Mouse (Mus musculus) CH12.LX (cell line): ENCODE results near the gene Prss21. TPM values are rescaled to one million over a fixed set of nuclear protein-coding genes. Genes with fewer than 3 reads are reported as not detected.
"Not testable (repeated sequence)": the region's sequence is repeated elsewhere in the genome, so short reads cannot be mapped to it uniquely, and the experiment has no call there.

Experiments
- DNase-seq: peaks from one replicate; pipeline ENCODE4 v3.0.0-alpha.2; 2013; ENCODE audit errors: extremely low read depth
- H3K27ac ChIP-seq: 2 replicates; pipeline ENCODE4 v1.5.1; 2012; ENCODE audit warnings: low read depth, mild to moderate bottlenecking, control low read depth, moderate library complexity; ENCODE audit not compliant: insufficient read depth
- H3K27me3 ChIP-seq: replicated peaks from 2 replicates; pipeline ENCODE3; 2012; ENCODE audit warnings: inconsistent platforms
- H3K36me3 ChIP-seq, 2 experiments: replicated peaks in 1 of 2; 2 replicates each; pipeline versions ENCODE3 to v1.6.1; 2012; ENCODE audit warnings: inconsistent platforms in 1 of 2, low read length in 1 of 2, mild to moderate bottlenecking in 1 of 2, mixed read lengths in 1 of 2, moderate library complexity in 1 of 2; ENCODE audit not compliant: control insufficient read depth in 1 of 2, insufficient read depth in 1 of 2
- H3K4me1 ChIP-seq, 2 experiments: 2 replicates each; pipeline ENCODE4 v1.6.1; 2012; ENCODE audit warnings: inconsistent platforms in 1 of 2, moderate library complexity in 1 of 2; ENCODE audit not compliant: insufficient read depth in 2 of 2, control insufficient read depth in 1 of 2
- H3K4me2 ChIP-seq: 2 replicates; pipeline ENCODE4 v1.6.1; 2012; ENCODE audit warnings: low read depth, mild to moderate bottlenecking, control low read depth; ENCODE audit not compliant: poor library complexity, insufficient read depth, severe bottlenecking
- H3K4me3 ChIP-seq, 3 experiments: fragments of 150-350 bp in 1 of 3; sonication (generic) in 1 of 3; replicated peaks in 1 of 3; 2 replicates each; pipeline versions ENCODE3 to v1.5.1; 2011 to 2012; ENCODE audit warnings: low read depth in 2 of 3, low read length in 2 of 3, mild to moderate bottlenecking in 2 of 3, moderate library complexity in 2 of 3, control low read depth in 1 of 3, improper control_type of control experiment in 1 of 3, inconsistent platforms in 1 of 3, mixed read lengths in 1 of 3; ENCODE audit not compliant: poor library complexity in 1 of 3
- H3K79me2 ChIP-seq: replicated peaks from 2 replicates; pipeline ENCODE4 v1.6.1; 2012; ENCODE audit warnings: mild to moderate bottlenecking, moderate library complexity; ENCODE audit not compliant: control insufficient read depth, poor library complexity, insufficient read depth, severe bottlenecking; ENCODE audit errors: extremely low read depth
- H3K9ac ChIP-seq: 2 replicates; pipeline ENCODE4 v1.6.1; 2012; ENCODE audit warnings: low read depth, mild to moderate bottlenecking, control low read depth, moderate library complexity; ENCODE audit not compliant: insufficient read depth
- H3K9me3 ChIP-seq: replicated peaks from 2 replicates; pipeline ENCODE3; 2012; ENCODE audit warnings: low read length, inconsistent platforms, mixed read lengths
- dilution Hi-C: fragments of 300-500 bp; cut with MboI; formaldehyde crosslinking; loops from 2 replicates; pipeline ENCODE4 v1.14.3; 2020; ENCODE audit warnings: low sequenced_read_pairs; ENCODE audit not compliant: extremely low pct_unique_long_range_greater_than_20kb, extremely low pct_ligation_motif_present
- in situ Hi-C: fragments of 300-500 bp; cut with MboI; formaldehyde crosslinking; loops from 3 replicates; pipeline ENCODE4 v1.14.3; 2019; ENCODE audit warnings: low sequenced_read_pairs, low pct_ligation_motif_present, low pct_unique_long_range_greater_than_20kb, mixed read lengths
- polyA plus RNA-seq: library from polyadenylated mRNA; unstranded; fragments of >175 nt; gene quantifications from 2 replicates; pipeline ENCODE4 v1.2.1, GENCODE M21; 2012; ENCODE audit warnings: low read depth; ENCODE audit not compliant: insufficient read length
- total RNA-seq, 2 experiments: library from RNA; depleted of rRNA; stranded (reverse); fragments of 300-350 nt in 1 of 2; fragments of >200 nt in 1 of 2; gene quantifications; 2 replicates each; pipeline ENCODE4 v1.2.3; 2012 to 2014

Prss21 gene
- total and polyA plus RNA-seq, 3 experiments: not detected

DNA sequence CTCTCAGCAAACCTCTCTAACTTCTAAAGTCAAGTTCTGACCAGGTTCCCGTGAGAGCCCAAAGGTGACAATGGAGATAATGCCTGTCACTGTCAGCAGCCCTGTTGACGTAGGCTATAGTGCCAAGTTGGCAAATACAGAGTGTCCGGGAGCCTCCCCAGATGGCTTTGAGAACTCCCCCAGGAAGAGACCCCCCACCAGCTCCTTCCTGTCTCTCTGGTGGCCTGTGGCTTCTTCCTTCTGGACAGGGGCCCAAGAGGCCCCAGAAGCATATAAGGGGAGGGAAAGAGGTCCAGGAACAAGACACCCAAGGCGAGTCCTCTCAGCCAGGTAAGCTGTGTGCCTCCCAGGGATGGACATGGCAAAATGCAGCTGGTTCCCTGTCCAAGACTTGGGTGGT, 49.3 kb downstream of the Prss21 start, which contains the start of gene Dcpp3:
Gene Dcpp3, plus strand, starts transcription at position 301 of the 400 bp plus-strand sequence.
- DNase-seq, H3K4me3 ChIP-seq, H3K79me2 ChIP-seq, H3K9ac ChIP-seq, H3K27ac ChIP-seq, H3K4me1 ChIP-seq, in situ Hi-C loops, H3K36me3 ChIP-seq, H3K27me3 ChIP-seq, H3K4me2 ChIP-seq, dilution Hi-C loops, H3K9me3 ChIP-seq: not testable (repeated sequence)

Other genes with a start within 250 kb of the Prss21 start
Only the 20 nearest of the 27 such genes appear.
- 0.08 TPM in 1 of 2 replicates, not detected in the other for gene Cldn9, start 184.0 kb upstream of the Prss21 start, total RNA-seq (2012; rRNA removed)
- not detected in 2 replicates for gene Cldn9, start 184.0 kb upstream of the Prss21 start, total RNA-seq (2014; rRNA removed)
- gene Cldn9, start 184.0 kb upstream of the Prss21 start, polyA plus RNA-seq: not detected in 2 replicates
- 0.08 TPM in 1 of 2 replicates, not detected in the other for gene 1520401A03Rik, start 145.3 kb upstream of the Prss21 start, total RNA-seq (2012; rRNA removed)
- not detected in 2 replicates for gene 1520401A03Rik, start 145.3 kb upstream of the Prss21 start, total RNA-seq (2014; rRNA removed)
- not detected in 2 replicates for gene 1520401A03Rik, start 145.3 kb upstream of the Prss21 start, polyA plus RNA-seq
- 21.4 and 25.4 TPM in 2 replicates for gene Pkmyt1, start 141.7 kb upstream of the Prss21 start, total RNA-seq (2012; rRNA removed)
- gene Pkmyt1, start 141.7 kb upstream of the Prss21 start, total RNA-seq (2014; rRNA removed): 11.4 and 12.6 TPM in 2 replicates
- gene Pkmyt1, start 141.7 kb upstream of the Prss21 start, polyA plus RNA-seq: 30.7 and 37.0 TPM in 2 replicates
- 2.0 and 2.8 TPM in 2 replicates for gene Paqr4, start 127.2 kb upstream of the Prss21 start, total RNA-seq (2012; rRNA removed)
- 0.47 and 1.0 TPM in 2 replicates for gene Paqr4, start 127.2 kb upstream of the Prss21 start, total RNA-seq (2014; rRNA removed)
- gene Paqr4, start 127.2 kb upstream of the Prss21 start, polyA plus RNA-seq: 0.80 and 1.1 TPM in 2 replicates
- 0.34 and 0.55 TPM in 2 replicates for gene Kremen2, start 122.2 kb upstream of the Prss21 start, total RNA-seq (2012; rRNA removed)
- 0.14 and 0.23 TPM in 2 replicates for gene Kremen2, start 122.2 kb upstream of the Prss21 start, total RNA-seq (2014; rRNA removed)
- 0.21 and 0.23 TPM in 2 replicates for gene Kremen2, start 122.2 kb upstream of the Prss21 start, polyA plus RNA-seq
- 26.9 and 28.3 TPM in 2 replicates for gene Flywch1, start 96.5 kb upstream of the Prss21 start, total RNA-seq (2012; rRNA removed)
- 18.8 and 22.2 TPM in 2 replicates for gene Flywch1, start 96.5 kb upstream of the Prss21 start, total RNA-seq (2014; rRNA removed)
- gene Flywch1, start 96.5 kb upstream of the Prss21 start, polyA plus RNA-seq: 22.0 and 23.4 TPM in 2 replicates
- gene Flywch2, start 82.0 kb upstream of the Prss21 start, total RNA-seq (2012; rRNA removed): not detected in 2 replicates
- gene Flywch2, start 82.0 kb upstream of the Prss21 start, total RNA-seq (2014; rRNA removed): not detected in 2 replicates
- not detected in 2 replicates for gene Flywch2, start 82.0 kb upstream of the Prss21 start, polyA plus RNA-seq
- 83.6 and 90.4 TPM in 2 replicates for gene Srrm2, start 77.5 kb upstream of the Prss21 start, total RNA-seq (2012; rRNA removed)
- gene Srrm2, start 77.5 kb upstream of the Prss21 start, total RNA-seq (2014; rRNA removed): 18.3 and 26.7 TPM in 2 replicates
- gene Srrm2, start 77.5 kb upstream of the Prss21 start, polyA plus RNA-seq: 339 and 383 TPM in 2 replicates
- gene Elob, start 38.9 kb upstream of the Prss21 start, total RNA-seq (2012; rRNA removed): 381 and 386 TPM in 2 replicates
- gene Elob, start 38.9 kb upstream of the Prss21 start, total RNA-seq (2014; rRNA removed): 371 and 534 TPM in 2 replicates
- gene Elob, start 38.9 kb upstream of the Prss21 start, polyA plus RNA-seq: 250 and 306 TPM in 2 replicates
- gene Prss33, start 32.0 kb upstream of the Prss21 start, total RNA-seq (2012; rRNA removed): not detected in 2 replicates
- gene Prss33, start 32.0 kb upstream of the Prss21 start, total RNA-seq (2014; rRNA removed): not detected in 2 replicates
- not detected in 2 replicates for gene Prss33, start 32.0 kb upstream of the Prss21 start, polyA plus RNA-seq
- not detected in 2 replicates for gene Prss32, start 24.2 kb upstream of the Prss21 start, total RNA-seq (2012; rRNA removed)
- gene Prss32, start 24.2 kb upstream of the Prss21 start, total RNA-seq (2014; rRNA removed): not detected in 2 replicates
- not detected in 2 replicates for gene Prss32, start 24.2 kb upstream of the Prss21 start, polyA plus RNA-seq
- 0.46 and 1.0 TPM in 2 replicates for gene Prss41, start 23.9 kb upstream of the Prss21 start, total RNA-seq (2012; rRNA removed)
- 0.16 TPM in 2 replicates for gene Prss41, start 23.9 kb upstream of the Prss21 start, total RNA-seq (2014; rRNA removed)
- gene Prss41, start 23.9 kb upstream of the Prss21 start, polyA plus RNA-seq: 0.22 and 0.24 TPM in 2 replicates
- gene Dcpp1, start 12.8 kb downstream of the Prss21 start, total RNA-seq (2012; rRNA removed): not detected in 2 replicates
- not detected in 2 replicates for gene Dcpp1, start 12.8 kb downstream of the Prss21 start, total RNA-seq (2014; rRNA removed)
- gene Dcpp1, start 12.8 kb downstream of the Prss21 start, polyA plus RNA-seq: not detected in 2 replicates
- not detected in 2 replicates for gene Dcpp2, start 12.8 kb downstream of the Prss21 start, total RNA-seq (2012; rRNA removed)
- gene Dcpp2, start 12.8 kb downstream of the Prss21 start, total RNA-seq (2014; rRNA removed): not detected in 2 replicates
- not detected in 2 replicates for gene Dcpp2, start 12.8 kb downstream of the Prss21 start, polyA plus RNA-seq
- gene Dcpp3, start 49.4 kb downstream of the Prss21 start, total RNA-seq (2012; rRNA removed): not detected in 2 replicates
- not detected in 2 replicates for gene Dcpp3, start 49.4 kb downstream of the Prss21 start, total RNA-seq (2014; rRNA removed)
- not detected in 2 replicates for gene Dcpp3, start 49.4 kb downstream of the Prss21 start, polyA plus RNA-seq
- not detected in 2 replicates for gene Sbp, start 73.6 kb downstream of the Prss21 start, total RNA-seq (2012; rRNA removed)
- gene Sbp, start 73.6 kb downstream of the Prss21 start, total RNA-seq (2014; rRNA removed): not detected in 2 replicates
- not detected in 2 replicates for gene Sbp, start 73.6 kb downstream of the Prss21 start, polyA plus RNA-seq
- not detected in 2 replicates for gene Sbpl, start 87.2 kb downstream of the Prss21 start, total RNA-seq (2012; rRNA removed)
- gene Sbpl, start 87.2 kb downstream of the Prss21 start, total RNA-seq (2014; rRNA removed): not detected in 2 replicates
- gene Sbpl, start 87.2 kb downstream of the Prss21 start, polyA plus RNA-seq: not detected in 2 replicates
- gene Prss30, start 112.5 kb downstream of the Prss21 start, total RNA-seq (2012; rRNA removed): 0.08 TPM in 1 of 2 replicates, not detected in the other
- gene Prss30, start 112.5 kb downstream of the Prss21 start, total RNA-seq (2014; rRNA removed): 0.30 and 0.57 TPM in 2 replicates
- 0.63 and 0.69 TPM in 2 replicates for gene Prss30, start 112.5 kb downstream of the Prss21 start, polyA plus RNA-seq
- gene Prss22, start 130.0 kb downstream of the Prss21 start, total RNA-seq (2012; rRNA removed): not detected in 2 replicates
- gene Prss22, start 130.0 kb downstream of the Prss21 start, total RNA-seq (2014; rRNA removed): not detected in 2 replicates
- not detected in 2 replicates for gene Prss22, start 130.0 kb downstream of the Prss21 start, polyA plus RNA-seq
- gene Prss27, start 170.1 kb downstream of the Prss21 start, total RNA-seq (2012; rRNA removed): not detected in 2 replicates
- not detected in 2 replicates for gene Prss27, start 170.1 kb downstream of the Prss21 start, total RNA-seq (2014; rRNA removed)
- gene Prss27, start 170.1 kb downstream of the Prss21 start, polyA plus RNA-seq: not detected in 2 replicates